Mouse (Mus musculus) lung, adult 2 months (tissue): ENCODE measurements at regions not wholly inside any gene's neighbourhood (a gene's known extent, or its start where the extent isn't known, plus 50 kb on each side); places are given as distances from the start of the nearest gene placed in this dataset.

Experiments
- CTCF ChIP-seq: fragments of 200-500 bp; IDR thresholded peaks from 2 replicates; pipeline ENCODE4 v1.5.1; 2011; ENCODE audit warnings: mild to moderate bottlenecking, low read length, control low read depth; ENCODE audit not compliant: insufficient read depth
- POLR2A ChIP-seq: fragments of 200-500 bp; IDR thresholded peaks from 2 replicates; pipeline ENCODE4 v1.6.1; 2011; ENCODE audit warnings: low read depth, mild to moderate bottlenecking, control low read depth, low read length, borderline replicate concordance; ENCODE audit errors: extremely low read depth

DNA sequence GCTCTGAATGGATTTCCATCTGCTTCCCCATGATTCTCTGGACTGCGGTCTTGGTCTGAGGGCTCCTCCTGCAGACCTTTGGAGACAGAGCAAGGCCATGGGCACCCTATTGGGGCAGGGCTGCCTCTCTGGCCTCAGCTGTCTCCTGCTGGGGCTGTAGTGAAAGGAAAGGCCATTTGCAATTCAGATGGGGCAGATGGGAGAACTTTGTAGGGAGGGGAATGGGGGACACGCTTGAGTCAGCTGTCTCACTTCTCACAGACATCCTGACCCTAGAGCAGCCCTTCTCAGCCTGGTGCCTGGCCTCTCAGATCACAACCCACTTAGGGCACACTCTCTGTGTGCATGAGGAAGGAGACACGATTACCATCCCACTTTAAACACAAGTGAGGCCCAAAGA is 60.3 kb upstream of the Lhx1 start:
- TF ChIP-seq POLR2A (no peak), CTCF (no peak)
